Comparison of ENCODE assay signal across 12 mouse cellular contexts in genomic region chr2:102336816-102337215, GRCm38 (mm10).
A peak's percentile ranks its signal among the peaks of the same experiment; 100 is the strongest.
DNase-seq lines count a peak whose midpoint lies in the region; ATAC-seq and TF ChIP-seq lines count a peak whose summit lies in the region.
"Had no signal": no experiment of that assay in that cellular context is flagged by ENCODE, and none has a peak within 500 bp of the region (broad histone marks: within the 10 kb centered on the region; RNA-seq: fewer than 3 reads in every experiment).

No protein-coding gene starts in this region.

- H3K4me2 ChIP-seq in forebrain, embryonic 11.5 days (ENCODE audit: low read depth, low read length, severe bottlenecking), result no peak overlapping the region
- H3K4me2 ChIP-seq in midbrain, embryonic 14.5 days (ENCODE audit: low read length), result no peak overlapping the region
- H3K4me2 ChIP-seq: kidney, embryonic 15.5 days; limb, embryonic 15.5 days; lung, embryonic 14.5 days had no signal

- H3K27ac ChIP-seq in layer of hippocampus, adult 2 months, result peak overlapping the region; percentile 43; the same call in 1 of the 2 replicates
- peak overlapping the region; percentile 37; the same call in 1 of the 2 replicates for H3K27ac ChIP-seq in forebrain, embryonic 11.5 days (ENCODE audit: low read depth, low read length)
- H3K27ac ChIP-seq in midbrain, embryonic 14.5 days (replicated peaks; ENCODE audit: low read depth, low read length), result no peak overlapping the region
- H3K27ac ChIP-seq: kidney, embryonic 15.5 days; limb, embryonic 15.5 days had no signal

- no peaks in the 10 kb centered on the region for H3K36me3 ChIP-seq in forebrain, embryonic 11.5 days (ENCODE audit: control insufficient read depth, insufficient read depth, low read length)
- H3K36me3 ChIP-seq in midbrain, embryonic 14.5 days (ENCODE audit: control insufficient read depth, insufficient read depth, low read length), result no peaks in the 10 kb centered on the region
- H3K36me3 ChIP-seq: kidney, embryonic 15.5 days; limb, embryonic 15.5 days had no signal

- H3K4me3 ChIP-seq in layer of hippocampus, adult 2 months, result no peak overlapping the region
- H3K4me3 ChIP-seq in forebrain, embryonic 11.5 days (ENCODE audit: low read depth, low read length), result no peak overlapping the region
- H3K4me3 ChIP-seq in midbrain, embryonic 14.5 days (replicated peaks; ENCODE audit: low read depth, low read length), result no peak overlapping the region
- H3K4me3 ChIP-seq: kidney, embryonic 15.5 days; limb, embryonic 15.5 days had no signal

- peak; percentile 15 to 29 for DNase-seq in layer of hippocampus, adult 2 months (ENCODE audit: low spot score in 2 of 2)
- no peak for DNase-seq in layer of hippocampus, adult 8-10 months (ENCODE audit: low spot score in 2 of 2)
- peak; percentile 76 for DNase-seq in brain, adult 2 months (ENCODE audit: low read depth, low spot score)
- peak; percentile 58 for DNase-seq in forebrain, embryonic 11.5 days (ENCODE audit: low spot score)
- DNase-seq in midbrain, embryonic 14.5 days, result peak; percentile 63
- no peak for DNase-seq in gastrocnemius, postnatal 36 days
- no peak for DNase-seq in cerebellum, adult 9-11 months
- DNase-seq: heart, postnatal 36 days; lung, embryonic 14.5 days; thymus, postnatal 36 days had no signal

- intact Hi-C loops in gastrocnemius, postnatal 36 days (cut with DNase I), result no loop called here

- WGBS in forebrain, embryonic 11.5 days, result 68% methylated on average over 1 of the region's 1 CpGs
- 65% methylated on average over 1 of the region's 1 CpGs for WGBS in midbrain, embryonic 14.5 days

- no peaks in the 10 kb centered on the region for H3K9me3 ChIP-seq in forebrain, embryonic 11.5 days (ENCODE audit: control insufficient read depth, low read length)
- no peaks in the 10 kb centered on the region for H3K9me3 ChIP-seq in midbrain, embryonic 14.5 days (ENCODE audit: control insufficient read depth, low read length)
- H3K9me3 ChIP-seq: kidney, embryonic 15.5 days; limb, embryonic 15.5 days had no signal

- ATAC-seq in forebrain, embryonic 11.5 days (replicated peaks; ENCODE audit: low FRiP score), result peak; percentile 83
- ATAC-seq in midbrain, embryonic 14.5 days (ENCODE audit: low FRiP score, low TSS enrichment), result no peak

- no peak overlapping the region for H3K9ac ChIP-seq in forebrain, embryonic 11.5 days (ENCODE audit: low read length)
- H3K9ac ChIP-seq in midbrain, embryonic 14.5 days (replicated peaks; ENCODE audit: low read length), result no peak overlapping the region
- H3K9ac ChIP-seq: kidney, embryonic 15.5 days; limb, embryonic 15.5 days; lung, embryonic 14.5 days had no signal

- H3K4me1 ChIP-seq in forebrain, embryonic 11.5 days (replicated peaks; ENCODE audit: control insufficient read depth, insufficient read depth, low read length), result 0 out of 2 replicates have a peak, but pooled peaks cover 2% of the 10 kb centered on the region
- H3K4me1 ChIP-seq in midbrain, embryonic 14.5 days (ENCODE audit: control insufficient read depth, insufficient read depth, low read length), result peaks cover 12% of the 10 kb centered on the region
- H3K4me1 ChIP-seq: kidney, embryonic 15.5 days; limb, embryonic 15.5 days had no signal

- no peak for TF ChIP-seq CTCF in layer of hippocampus, adult 2 months (conservative IDR thresholded peaks at IDR 0.05)

- no peaks in the 10 kb centered on the region for H3K27me3 ChIP-seq in forebrain, embryonic 11.5 days (ENCODE audit: control insufficient read depth, insufficient read depth, low read length)
- no peaks in the 10 kb centered on the region for H3K27me3 ChIP-seq in midbrain, embryonic 14.5 days (ENCODE audit: control insufficient read depth, insufficient read depth, low read length)
- H3K27me3 ChIP-seq: kidney, embryonic 15.5 days; limb, embryonic 15.5 days had no signal

Comparison
In these comparisons a context has a peak if more than half of its experiments do, and no peak if none do; other contexts are left out.
1. DNase-seq: peak in layer of hippocampus, adult 2 months (2 of 2), brain, adult 2 months (single experiment), forebrain, embryonic 11.5 days (single experiment) and midbrain, embryonic 14.5 days (single experiment); none in layer of hippocampus, adult 8-10 months (0 of 2), gastrocnemius, postnatal 36 days (0 of 2) and cerebellum, adult 9-11 months (single experiment).